Mouse (Mus musculus) neural tube, embryonic 11.5 days (tissue): ENCODE measurements around the gene Zfp169. TPM values are rescaled to one million over a fixed set of nuclear protein-coding genes. Genes with fewer than 3 reads are reported as not detected.
A peak's percentile ranks its signal among the peaks of the same experiment; 100 is the strongest.

Source experiments
- ATAC-seq: fragments of 200-750 bp; cut with Nextera tagmentation; 2 replicates; pipeline ENCODE4 v1.8.0; 2017; ENCODE audit warnings: moderate number of reproducible peaks, mild to moderate bottlenecking, moderate TSS enrichment, moderate library complexity; ENCODE audit not compliant: insufficient read depth, low FRiP score, low TSS enrichment
- DNase-seq: peaks from one replicate; pipeline ENCODE4 v3.0.0-alpha.2; 2015; ENCODE audit warnings: low spot score
- H3K27ac ChIP-seq: fragments of 300-500 bp; sonication (generic); 2 replicates; pipeline ENCODE4 v1.5.1; 2014; ENCODE audit warnings: low read depth, mild to moderate bottlenecking, low read length
- H3K27me3 ChIP-seq: fragments of 300-500 bp; sonication (generic); 2 replicates; pipeline ENCODE4 v1.6.1; 2014; ENCODE audit warnings: mild to moderate bottlenecking, low read length, mixed read lengths; ENCODE audit not compliant: control insufficient read depth, insufficient read depth
- H3K36me3 ChIP-seq: fragments of 300-500 bp; sonication (generic); 2 replicates; pipeline ENCODE4 v1.6.1; 2014; ENCODE audit warnings: mild to moderate bottlenecking, low read length, moderate library complexity, mixed read lengths; ENCODE audit not compliant: control insufficient read depth, insufficient read depth
- H3K4me1 ChIP-seq: fragments of 300-500 bp; sonication (generic); 2 replicates; pipeline ENCODE4 v1.6.1; 2014; ENCODE audit warnings: low read length, mixed read lengths; ENCODE audit not compliant: control insufficient read depth, insufficient read depth
- H3K4me2 ChIP-seq: fragments of 300-500 bp; sonication (generic); 2 replicates; pipeline ENCODE4 v1.6.1; 2014; ENCODE audit warnings: low read depth, mild to moderate bottlenecking, moderate library complexity
- H3K4me3 ChIP-seq: fragments of 300-500 bp; sonication (generic); 2 replicates; pipeline ENCODE4 v1.5.1; 2014; ENCODE audit warnings: low read depth, low read length
- H3K9ac ChIP-seq: fragments of 300-500 bp; sonication (generic); 2 replicates; pipeline ENCODE4 v1.6.1; 2014; ENCODE audit warnings: mild to moderate bottlenecking, low read length
- H3K9me3 ChIP-seq: fragments of 300-500 bp; sonication (generic); 2 replicates; pipeline ENCODE4 v1.6.1; 2016; ENCODE audit warnings: low read length; ENCODE audit not compliant: control insufficient read depth
- WGBS: fragments of 180-500 bp; shearing (Covaris S2); extraction: QIAGEN DNeasy Blood & Tissue Kit; methylation state at CpG from one replicate; pipeline ENCODE4 v1.1.7; 2014; 5-methylcytosine and 5-hydroxymethylcytosine counted together
- polyA plus RNA-seq: library from polyadenylated mRNA; unstranded; fragments of >200 nt; fragmentation: Nextera tagmentation; extraction: Ambion mirVana; gene quantifications from 2 replicates; pipeline ENCODE4 v1.2.1, GENCODE M21; 2014

Zfp169 gene
- polyA plus RNA-seq, result 8.9 and 9.1 TPM in 2 replicates

DNA sequence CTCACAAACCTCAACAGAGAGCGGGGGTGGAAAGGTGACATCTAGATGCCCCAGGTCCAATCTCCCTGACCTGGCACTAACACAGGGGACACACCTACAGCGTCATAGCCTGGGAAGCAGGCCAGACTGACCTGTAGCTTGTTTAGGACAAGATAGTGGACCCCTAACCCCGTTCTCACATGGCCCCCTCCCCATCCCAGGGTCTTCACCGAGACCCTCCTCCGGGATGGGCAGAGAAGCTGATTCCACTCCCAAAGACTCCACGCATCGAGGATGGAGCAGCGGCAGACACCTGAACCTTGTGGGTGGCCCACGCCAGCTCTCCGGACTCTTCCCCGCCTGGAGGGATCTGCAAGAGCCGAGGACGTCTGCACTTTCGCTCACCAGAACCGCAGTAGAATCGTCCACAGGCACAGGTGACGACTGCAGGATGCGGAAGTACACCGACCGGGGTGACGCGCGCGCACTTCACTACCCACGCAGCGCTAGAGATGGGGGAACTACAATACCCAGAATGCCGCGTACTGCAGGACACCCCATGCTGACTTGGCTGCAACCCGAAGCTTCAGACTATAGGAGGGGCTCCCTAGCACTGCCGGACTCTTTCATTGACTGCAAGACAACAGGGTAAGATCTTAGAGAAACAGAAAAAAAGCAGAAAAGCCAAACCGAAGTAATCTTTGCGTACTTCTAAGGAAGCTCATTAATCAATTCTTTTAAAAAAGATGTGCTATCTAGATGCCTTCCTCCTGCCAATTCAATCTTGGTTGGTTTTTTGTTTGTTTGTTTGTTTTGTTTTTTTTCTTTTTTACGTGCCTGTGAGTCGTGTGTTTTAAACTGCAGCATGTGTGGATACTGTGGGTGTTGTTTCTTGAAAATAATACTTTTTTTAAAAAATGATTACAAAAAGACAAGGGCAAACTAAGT, at the start of gene Zfp169, which contains the start of gene A830005F24Rik:
Zfp169 (minus strand) TSS at position 449 of the 927 bp plus-strand sequence.
A830005F24Rik (plus strand) TSS at position 568 of the 927 bp plus-strand sequence.
- peak within 1 kb of the TSS; percentile 80 for H3K4me3 ChIP-seq
- DNase-seq, result peak; percentile 82
- peak; percentile 93 for ATAC-seq
- H3K4me1 ChIP-seq, result peaks cover 4% of the 10 kb centered on the region; the same call in 1 of the 2 replicates
- no peaks in the 10 kb centered on the region for H3K27me3 ChIP-seq
- peak within 1 kb of the TSS; percentile 90 for H3K4me2 ChIP-seq
- H3K27ac ChIP-seq, result no peak within 1 kb of the TSS
- WGBS, result 2% methylated on average over 34 of the region's 34 CpGs
- peak within 1 kb of the TSS; percentile 79 for H3K9ac ChIP-seq
- H3K36me3 ChIP-seq, result no peaks in the 10 kb centered on the region
- no peaks in the 10 kb centered on the region for H3K9me3 ChIP-seq

DNA sequence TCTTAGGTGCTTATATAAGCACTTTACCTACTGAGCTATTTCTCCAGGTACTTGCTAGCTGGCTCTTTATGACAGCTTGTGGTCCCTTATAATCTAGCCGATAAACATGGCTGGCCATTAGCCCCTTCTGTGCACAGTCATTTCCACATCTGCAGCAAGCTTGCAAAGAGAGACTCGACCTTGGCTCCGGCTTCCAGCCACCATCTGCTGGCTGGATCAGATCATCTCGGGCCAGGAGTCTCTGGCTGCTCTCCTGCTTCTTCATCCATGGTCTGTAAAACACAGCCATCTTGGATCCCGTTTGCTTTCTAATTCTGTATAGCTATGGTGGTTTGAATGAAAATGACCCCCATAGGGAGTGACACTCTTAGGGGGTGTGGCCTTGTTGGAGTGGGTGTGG, 49.1 kb upstream of the Zfp169 start:
- H3K9me3 ChIP-seq, result no peaks in the 10 kb centered on the region
- 93% methylated on average over 5 of the region's 5 CpGs for WGBS
- H3K27ac ChIP-seq, result no peak overlapping the region
- H3K4me2 ChIP-seq, result no peak overlapping the region
- H3K4me3 ChIP-seq, result no peak overlapping the region
- no peaks in the 10 kb centered on the region for H3K27me3 ChIP-seq
- H3K4me1 ChIP-seq, result no peaks in the 10 kb centered on the region
- no peaks in the 10 kb centered on the region for H3K36me3 ChIP-seq
- no peak overlapping the region for H3K9ac ChIP-seq
- DNase-seq (no peak), ATAC-seq (no peak)

DNA sequence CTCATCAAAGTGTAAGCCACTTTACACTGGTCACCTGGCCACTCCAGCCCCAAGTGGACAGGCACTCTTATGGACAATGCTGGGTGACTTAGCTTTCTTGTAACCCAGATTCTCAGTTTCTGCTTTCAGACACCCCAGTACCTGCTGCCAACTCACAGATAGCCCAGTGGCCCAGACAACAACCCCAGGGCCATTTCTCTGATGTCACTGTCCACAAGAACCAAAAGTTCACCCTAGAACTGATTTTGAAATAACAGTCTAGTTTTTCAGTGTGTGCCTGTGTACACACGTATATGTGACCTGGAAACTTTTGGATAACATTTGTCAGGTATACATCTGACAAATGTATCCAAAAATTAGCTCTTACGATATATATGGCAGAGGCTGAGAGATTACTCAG, 48.2 kb upstream of the Zfp169 start:
- no peaks in the 10 kb centered on the region for H3K36me3 ChIP-seq
- no peak overlapping the region for H3K27ac ChIP-seq
- no peak overlapping the region for H3K9ac ChIP-seq
- H3K4me1 ChIP-seq, result no peaks in the 10 kb centered on the region
- no peak for ATAC-seq
- WGBS, result 94% methylated on average over 2 of the region's 2 CpGs
- no peak overlapping the region for H3K4me3 ChIP-seq
- H3K9me3 ChIP-seq, result no peaks in the 10 kb centered on the region
- no peaks in the 10 kb centered on the region for H3K27me3 ChIP-seq
- DNase-seq, result no peak
- no peak overlapping the region for H3K4me2 ChIP-seq

DNA sequence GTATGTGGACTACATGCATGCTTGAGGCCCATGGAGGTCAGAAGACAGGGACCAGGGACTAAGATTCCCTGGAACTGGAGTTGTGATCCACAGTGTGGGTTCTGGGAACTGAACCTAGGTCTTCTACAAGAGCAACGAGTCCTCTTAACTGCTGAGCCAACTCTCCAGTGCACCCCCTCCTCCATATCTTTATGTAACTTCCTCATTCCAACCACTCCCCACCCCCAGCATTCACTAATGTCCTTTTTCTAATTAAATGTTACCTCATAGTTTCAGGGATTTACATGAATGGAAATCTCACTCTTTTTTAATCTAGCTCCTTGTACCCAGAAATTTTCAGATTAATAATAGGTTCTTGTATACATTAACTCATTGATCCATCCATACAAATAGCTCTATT, 42.7 kb upstream of the Zfp169 start:
- Histone ChIP-seq H3K9me3 (no peaks in the 10 kb centered on the region), H3K4me3 (no peak overlapping the region), H3K4me2 (no peak overlapping the region), H3K4me1 (no peaks in the 10 kb centered on the region), H3K27ac (no peak overlapping the region), H3K36me3 (no peaks in the 10 kb centered on the region), H3K27me3 (no peaks in the 10 kb centered on the region), H3K9ac (no peak overlapping the region)
- WGBS, result 86% methylated on average over 1 of the region's 1 CpGs
- no peak for ATAC-seq
- DNase-seq, result no peak

DNA sequence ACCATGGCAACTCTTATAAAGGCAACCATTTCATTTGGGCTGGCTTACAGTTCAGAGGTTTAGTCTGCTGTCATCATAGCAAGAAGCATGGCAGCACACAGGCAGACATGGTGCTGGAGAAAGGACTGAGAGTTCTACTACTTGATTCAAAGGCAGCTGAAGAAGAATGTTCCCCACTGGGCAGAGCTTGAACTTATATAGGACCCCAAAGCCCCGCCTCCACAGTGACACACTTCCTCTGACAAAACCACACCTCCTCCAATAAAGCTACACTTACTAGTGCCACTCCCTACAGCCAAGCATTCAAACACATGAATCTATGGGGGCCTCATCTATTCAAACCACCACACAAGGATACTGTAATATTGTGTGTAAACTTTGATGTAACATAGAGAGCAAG, 41.3 kb upstream of the Zfp169 start:
- DNase-seq, result no peak
- Histone ChIP-seq H3K9me3 (no peaks in the 10 kb centered on the region), H3K4me1 (no peaks in the 10 kb centered on the region), H3K36me3 (no peaks in the 10 kb centered on the region), H3K9ac (no peak overlapping the region), H3K27me3 (no peaks in the 10 kb centered on the region), H3K4me2 (no peak overlapping the region), H3K27ac (no peak overlapping the region), H3K4me3 (no peak overlapping the region)
- 77% methylated on average over 1 of the region's 1 CpGs for WGBS
- no peak for ATAC-seq

DNA sequence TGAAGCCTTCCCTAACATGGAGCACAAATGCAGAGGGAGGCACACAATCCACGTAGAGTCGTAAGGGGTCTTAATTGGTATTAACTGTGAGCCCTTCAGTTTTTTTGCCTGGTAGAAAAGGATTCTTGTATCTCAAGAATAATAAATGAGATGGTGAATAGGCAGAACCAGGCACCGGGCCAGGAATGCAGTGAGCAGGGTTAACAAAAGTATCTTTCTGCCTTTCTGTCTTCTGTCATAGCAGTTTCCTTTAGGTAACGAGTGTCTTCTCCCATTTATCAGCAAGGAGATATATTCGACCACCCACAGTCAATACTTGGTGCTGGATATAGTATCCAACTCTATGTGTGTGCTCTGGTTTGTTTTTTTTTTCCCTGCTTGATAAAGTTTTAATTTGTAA, 40.3 kb upstream of the Zfp169 start:
- Histone ChIP-seq H3K27me3 (no peaks in the 10 kb centered on the region), H3K9me3 (no peaks in the 10 kb centered on the region), H3K9ac (no peak overlapping the region), H3K27ac (no peak overlapping the region), H3K4me2 (no peak overlapping the region), H3K4me3 (no peak overlapping the region), H3K4me1 (no peaks in the 10 kb centered on the region), H3K36me3 (no peaks in the 10 kb centered on the region)
- no peak for DNase-seq
- ATAC-seq, result no peak
- WGBS, result 82% methylated on average over 5 of the region's 5 CpGs

DNA sequence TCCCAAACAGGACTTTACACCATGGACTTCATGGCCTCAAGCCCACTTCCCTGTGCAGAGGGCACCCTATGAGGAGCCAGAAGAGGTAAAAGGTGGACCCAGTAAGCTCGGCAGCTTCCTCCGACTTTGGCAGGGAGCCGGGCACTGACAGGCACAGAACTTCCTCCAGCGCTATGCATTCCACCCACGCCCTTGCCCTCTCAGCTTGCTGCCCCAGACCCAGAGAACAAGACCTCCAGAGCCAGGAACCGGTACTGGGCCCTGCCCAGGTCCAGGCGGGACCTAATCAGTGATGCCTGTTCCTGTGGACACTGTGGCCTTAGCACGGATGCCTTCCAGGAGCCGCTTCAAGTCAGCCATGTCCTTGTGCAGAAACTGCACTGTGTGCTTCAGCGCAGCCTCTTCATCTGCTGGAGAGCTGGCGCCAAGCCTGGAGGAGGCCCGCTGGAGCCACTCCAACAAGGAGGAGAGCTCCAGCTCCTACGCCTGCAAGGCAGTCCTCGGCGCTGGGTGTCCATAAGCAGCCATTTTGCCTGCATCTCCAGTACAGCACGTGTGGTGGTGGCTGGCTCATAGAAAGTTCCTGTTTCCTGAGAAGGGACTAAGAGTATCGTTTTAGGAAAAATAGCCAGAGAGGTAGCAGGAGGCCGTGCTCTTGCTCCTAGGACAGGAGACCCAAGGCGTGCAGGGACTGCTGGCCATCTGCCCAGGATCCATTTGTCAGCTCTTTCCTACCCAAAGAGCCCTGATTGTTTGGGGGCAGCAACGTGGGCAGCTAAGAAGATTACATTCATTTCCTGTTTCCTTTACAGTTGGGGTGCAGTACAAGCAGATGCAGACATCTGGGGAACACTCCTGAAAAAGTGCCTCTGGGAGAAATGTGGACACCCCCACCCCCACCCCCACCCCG, 39.2 kb upstream of the Zfp169 start:
- 87% methylated on average over 21 of the region's 21 CpGs for WGBS
- Histone ChIP-seq H3K27ac (no peak overlapping the region), H3K4me1 (no peaks in the 10 kb centered on the region), H3K9ac (no peak overlapping the region), H3K36me3 (no peaks in the 10 kb centered on the region), H3K9me3 (no peaks in the 10 kb centered on the region), H3K27me3 (no peaks in the 10 kb centered on the region), H3K4me3 (no peak overlapping the region), H3K4me2 (no peak overlapping the region)
- ATAC-seq, result no peak
- no peak for DNase-seq

- 94% methylated on average over 5 of the region's 5 CpGs for WGBS
- H3K9me3 ChIP-seq, result no peaks in the 10 kb centered on the region
- H3K4me1 ChIP-seq, result peaks cover 9% of the 10 kb centered on the region
- no peaks in the 10 kb centered on the region for H3K36me3 ChIP-seq
- ATAC-seq (no peak), DNase-seq (no peak)
- no peaks in the 10 kb centered on the region for H3K27me3 ChIP-seq
- no peak overlapping the region for H3K9ac ChIP-seq
- H3K4me2 ChIP-seq, result no peak overlapping the region
- no peak overlapping the region for H3K4me3 ChIP-seq
- no peak overlapping the region for H3K27ac ChIP-seq
Measured at GRCm38 (mm10) chr13:48548296-48548695, 35.0 kb upstream of the Zfp169 start.
